Mouse (Mus musculus): ENCODE measurements around the gene Ddi2.

- TF ChIP-seq CTCF (IDR thresholded peaks at IDR 0.05; ENCODE audit: borderline replicate concordance, insufficient read depth, low read length) = no peak
- no peak for TF ChIP-seq POLR2A (IDR thresholded peaks at IDR 0.05; ENCODE audit: low read depth, low read length)
Measured at GRCm38 (mm10) chr4:141762102-141762598, 38.9 kb upstream of the Ddi2 start.

Data from embryonic fibroblast, embryonic 13.5 days (primary cell).